ENCODE assay signal across 7 mouse cellular contexts in the genomic region with DNA sequence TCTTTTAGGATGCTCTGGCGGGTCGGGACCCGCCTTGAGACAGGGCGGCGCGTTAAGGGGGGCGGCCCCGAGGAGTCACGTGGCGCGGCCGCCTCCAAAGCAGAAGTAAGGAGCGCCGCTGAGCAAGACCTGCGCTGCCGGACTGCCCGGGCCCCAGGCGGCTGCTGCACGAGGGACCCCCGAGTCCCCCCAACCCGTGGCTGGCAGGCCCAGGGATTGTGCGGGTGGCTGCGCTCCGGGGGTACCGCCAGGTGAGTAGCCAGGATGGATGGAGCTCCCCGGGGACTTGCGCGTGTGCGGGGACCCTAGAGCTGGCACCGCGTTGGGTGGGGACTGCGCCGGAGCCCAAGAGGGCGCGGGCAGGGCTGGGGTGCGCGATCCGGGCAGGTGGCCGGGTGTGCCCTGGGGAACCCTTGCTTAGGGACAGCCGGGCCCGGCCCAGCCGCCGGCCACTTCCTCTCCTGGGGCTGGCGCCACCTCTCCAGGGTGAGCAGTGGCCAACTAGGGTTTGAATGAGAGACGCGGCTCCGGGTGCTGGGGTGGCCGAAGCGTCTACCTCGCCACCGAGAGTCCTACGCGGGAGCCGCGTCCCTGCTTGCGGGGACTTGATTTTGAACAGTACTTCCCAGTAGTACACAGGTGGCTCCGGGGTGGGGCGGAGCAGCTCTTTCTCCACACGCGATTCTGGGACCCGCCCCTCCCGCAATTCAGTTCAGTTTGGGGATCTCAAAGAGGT. TPM values are rescaled to one million over a fixed set of nuclear protein-coding genes. Genes with fewer than 3 reads are reported as not detected.
DNase-seq lines count a peak whose midpoint lies in the region; ATAC-seq and TF ChIP-seq lines count a peak whose summit lies in the region.

Gene Plcg2, plus strand, starts transcription at position 113 of the 736 bp plus-strand sequence.

- peak within 1 kb of the TSS; percentile 86 for H3K4me3 ChIP-seq in bone marrow macrophage, adult 2 months (ENCODE audit: insufficient read depth, low read length)
- peak within 1 kb of the TSS; percentile 58 for H3K4me3 ChIP-seq in intestine, embryonic 14.5 days (ENCODE audit: low read depth, low read length)
- H3K4me3 ChIP-seq in liver, embryonic 15.5 days (replicated peaks): peak within 1 kb of the TSS; percentile 61

- H3K27ac ChIP-seq in bone marrow macrophage, adult 2 months (ENCODE audit: insufficient read depth, low read depth, low read length): peak within 1 kb of the TSS; percentile 59
- no peak within 1 kb of the TSS for H3K27ac ChIP-seq in intestine, embryonic 14.5 days (ENCODE audit: low read depth)
- H3K27ac ChIP-seq in liver, embryonic 15.5 days (replicated peaks): 0 out of 2 replicates have a peak within 1 kb of the TSS, but pooled peaks have one; percentile 29

- H3K9me3 ChIP-seq in intestine, embryonic 14.5 days (ENCODE audit: control insufficient read depth, low read length): no peaks in the 10 kb centered on the region
- no peaks in the 10 kb centered on the region for H3K9me3 ChIP-seq in liver, embryonic 15.5 days (replicated peaks)

- peak within 1 kb of the TSS; percentile 48 for H3K9ac ChIP-seq in intestine, embryonic 14.5 days (ENCODE audit: low read length)
- peak within 1 kb of the TSS; percentile 56; the same call in 1 of the 2 replicates for H3K9ac ChIP-seq in liver, embryonic 15.5 days

- no peak for TF ChIP-seq CTCF in bone marrow macrophage, adult 2 months (IDR thresholded peaks at IDR 0.05; ENCODE audit: low read depth, low read length)

- DNase-seq in Muller cell, postnatal 12 days (ENCODE audit: inconsistent ontology term): peak; percentile 55
- peak; percentile 28 to 33 for DNase-seq in gastrocnemius, postnatal 4 days (ENCODE audit: low spot score in 2 of 2)
- DNase-seq in intestine, embryonic 14.5 days (ENCODE audit: low spot score): peak; percentile 73
- DNase-seq in natural killer cell, adult 2 months (ENCODE audit: low spot score in 2 of 2): peak; percentile 53 to 70
- peak; percentile 50 for DNase-seq in testis, postnatal 10 days (ENCODE audit: low spot score)

- peaks cover 28% of the 10 kb centered on the region for H3K27me3 ChIP-seq in intestine, embryonic 14.5 days (replicated peaks; ENCODE audit: control insufficient read depth, insufficient read depth, low read length)
- H3K27me3 ChIP-seq in liver, embryonic 15.5 days: peaks cover 32% of the 10 kb centered on the region

- ATAC-seq in intestine, embryonic 14.5 days (replicated peaks; ENCODE audit: low FRiP score, low TSS enrichment, low read depth): peak; percentile 69
- ATAC-seq in liver, embryonic 15.5 days (ENCODE audit: insufficient read depth): peak; percentile 64

- H3K4me2 ChIP-seq in intestine, embryonic 14.5 days (ENCODE audit: low read length): peak within 1 kb of the TSS; percentile 99
- peak within 1 kb of the TSS; percentile 79 for H3K4me2 ChIP-seq in liver, embryonic 15.5 days

- under 1% methylated on average over 58 of the region's 62 CpGs for WGBS in intestine, embryonic 14.5 days
- WGBS in liver, embryonic 15.5 days (ENCODE audit: insufficient replicate concordance): under 1% methylated on average over 62 of the region's 62 CpGs

- peaks cover 43% of the 10 kb centered on the region for H3K4me1 ChIP-seq in bone marrow macrophage, adult 2 months (ENCODE audit: control insufficient read depth, insufficient read depth, low read length)
- no peaks in the 10 kb centered on the region for H3K4me1 ChIP-seq in intestine, embryonic 14.5 days (replicated peaks; ENCODE audit: control insufficient read depth, insufficient read depth, low read length)
- 0 out of 2 replicates have a peak, but pooled peaks cover 11% of the 10 kb centered on the region for H3K4me1 ChIP-seq in liver, embryonic 15.5 days (replicated peaks)

- TF ChIP-seq POLR2A in bone marrow macrophage, adult 2 months (IDR thresholded peaks at IDR 0.05; ENCODE audit: borderline replicate concordance, low read depth, low read length): 0 out of 2 replicates have a peak, but pooled peaks have one; percentile 65

- H3K36me3 ChIP-seq in intestine, embryonic 14.5 days (ENCODE audit: control insufficient read depth, insufficient read depth, low read length): no peaks in the 10 kb centered on the region
- H3K36me3 ChIP-seq in liver, embryonic 15.5 days (replicated peaks): no peaks in the 10 kb centered on the region

RNA-seq across cellular contexts. Expression of gene Plcg2, which starts in this region (rescaled TPM):
- 68.7 and 77.9 TPM in 2 replicates for polyA plus RNA-seq in bone marrow macrophage, adult 2 months (2012; ENCODE audit: insufficient read depth, insufficient read length, missing spikeins)
- total RNA-seq in gastrocnemius, postnatal 4 days (2021): 1 to 10 TPM; 2.1 to 2.4 TPM
- 3.2 and 3.4 TPM in 2 replicates for polyA plus RNA-seq in intestine, embryonic 14.5 days (2014; fragmentation: Nextera tagmentation; extraction: Ambion mirVana)
- 7.4 and 8.2 TPM in 2 replicates for polyA plus RNA-seq in liver, embryonic 15.5 days (2015; fragmentation: Nextera tagmentation; extraction: Ambion mirVana)
